Mouse (Mus musculus) limb, embryonic 10.5 days (tissue): ENCODE results near the gene Map3k3. TPM values are rescaled to one million over a fixed set of nuclear protein-coding genes. Genes with fewer than 3 reads are reported as not detected.

ENCODE experiments used
- DNase-seq: peaks from one replicate; pipeline ENCODE4 v3.0.0-alpha.2; 2017; ENCODE audit warnings: low spot score
- H3K27ac ChIP-seq: fragments of 300-500 bp; sonication (generic); 2 replicates; pipeline ENCODE4 v1.5.1; 2016; ENCODE audit warnings: mild to moderate bottlenecking
- H3K27me3 ChIP-seq: fragments of 300-500 bp; sonication (generic); 2 replicates; pipeline ENCODE4 v1.6.1; 2016; ENCODE audit warnings: low read depth, mild to moderate bottlenecking; ENCODE audit not compliant: poor library complexity, severe bottlenecking
- H3K36me3 ChIP-seq: fragments of 300-500 bp; sonication (generic); 2 replicates; pipeline ENCODE4 v1.6.1; 2016; ENCODE audit warnings: mild to moderate bottlenecking, moderate library complexity
- H3K4me1 ChIP-seq: fragments of 300-500 bp; sonication (generic); 2 replicates; pipeline ENCODE4 v1.6.1; 2016
- H3K4me3 ChIP-seq: fragments of 300-500 bp; sonication (generic); 2 replicates; pipeline ENCODE4 v1.5.1; 2016; ENCODE audit warnings: mild to moderate bottlenecking, moderate library complexity
- H3K9me3 ChIP-seq: fragments of 300-500 bp; sonication (generic); replicated peaks from 2 replicates; pipeline ENCODE4 v1.6.1; 2016; ENCODE audit warnings: mild to moderate bottlenecking
- WGBS: fragments of 180-500 bp; shearing (Covaris S2); methylation state at CpG from one replicate; pipeline ENCODE4 v1.1.7; 2016; 5-methylcytosine and 5-hydroxymethylcytosine counted together
- polyA plus RNA-seq: library from polyadenylated mRNA; unstranded; fragments of >200 nt; fragmentation: Nextera tagmentation; extraction: Ambion mirVana; gene quantifications from 2 replicates; pipeline ENCODE4 v1.2.1, GENCODE M21; 2016

Gene Map3k3
- polyA plus RNA-seq, 1 experiment from 2014 or later = 23.3 TPM

DNA sequence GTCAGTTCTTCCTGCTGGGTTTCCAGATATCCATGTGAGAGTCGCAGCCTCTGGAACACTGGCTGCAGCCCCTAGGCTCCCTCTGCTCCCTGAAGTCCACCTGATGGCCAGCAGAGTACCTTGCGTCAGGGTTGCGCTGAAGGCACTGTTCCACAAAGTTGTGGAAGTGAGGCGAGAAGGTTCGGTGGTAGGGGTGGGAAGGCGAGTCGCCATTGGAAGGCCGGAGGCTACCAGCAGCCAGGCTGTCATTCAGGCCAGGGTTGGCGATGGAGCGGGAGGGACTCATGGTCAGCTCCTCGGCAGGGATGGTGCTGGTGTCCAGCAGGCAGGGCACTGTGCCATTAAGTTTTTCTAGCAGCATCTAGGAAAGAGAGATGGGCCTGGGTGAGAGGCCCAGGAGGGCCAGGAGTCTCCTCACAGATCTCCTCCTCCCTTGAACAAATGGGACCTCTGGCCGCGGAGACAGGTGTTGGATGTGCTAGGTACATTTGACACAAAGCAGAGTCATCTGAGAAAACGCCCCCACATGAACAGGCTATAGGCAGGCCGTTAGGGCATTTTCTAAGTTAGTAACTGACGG, 80.3 kb downstream of the Map3k3 start:
- H3K27me3 ChIP-seq = no peaks in the 10 kb centered on the region
- no peak overlapping the region for H3K27ac ChIP-seq
- H3K4me1 ChIP-seq = peaks cover 18% of the 10 kb centered on the region
- H3K4me3 ChIP-seq = no peak overlapping the region
- H3K36me3 ChIP-seq = peaks cover 68% of the 10 kb centered on the region
- no peaks in the 10 kb centered on the region for H3K9me3 ChIP-seq
- DNase-seq = no peak
- 88% methylated on average over 16 of the region's 16 CpGs for WGBS

DNA sequence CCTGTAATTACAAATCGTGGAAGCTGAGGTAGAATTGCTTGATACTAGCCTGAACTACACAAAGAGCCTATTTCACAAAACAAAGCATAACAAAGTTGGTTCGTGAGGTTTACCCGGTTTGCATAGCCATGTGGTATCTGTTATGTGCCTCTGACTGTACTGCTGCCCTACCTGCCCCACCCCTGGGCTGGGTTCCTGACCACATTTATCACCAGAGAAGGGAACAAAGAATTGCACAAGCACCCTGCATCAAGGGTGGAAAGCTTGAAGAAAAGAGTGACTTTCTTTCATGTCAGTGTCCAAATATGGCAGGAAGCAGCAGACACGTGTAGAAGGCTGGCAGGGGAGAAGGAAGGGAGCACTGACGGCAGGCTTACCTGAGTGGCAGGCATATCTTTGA, 83.0 kb downstream of the Map3k3 start:
- Histone ChIP-seq H3K27ac (no peak overlapping the region), H3K9me3 (no peaks in the 10 kb centered on the region), H3K36me3 (peaks cover 86% of the 10 kb centered on the region), H3K4me3 (no peak overlapping the region), H3K4me1 (no peaks in the 10 kb centered on the region), H3K27me3 (no peaks in the 10 kb centered on the region)
- DNase-seq = no peak
- WGBS = 88% methylated on average over 5 of the region's 5 CpGs

DNA sequence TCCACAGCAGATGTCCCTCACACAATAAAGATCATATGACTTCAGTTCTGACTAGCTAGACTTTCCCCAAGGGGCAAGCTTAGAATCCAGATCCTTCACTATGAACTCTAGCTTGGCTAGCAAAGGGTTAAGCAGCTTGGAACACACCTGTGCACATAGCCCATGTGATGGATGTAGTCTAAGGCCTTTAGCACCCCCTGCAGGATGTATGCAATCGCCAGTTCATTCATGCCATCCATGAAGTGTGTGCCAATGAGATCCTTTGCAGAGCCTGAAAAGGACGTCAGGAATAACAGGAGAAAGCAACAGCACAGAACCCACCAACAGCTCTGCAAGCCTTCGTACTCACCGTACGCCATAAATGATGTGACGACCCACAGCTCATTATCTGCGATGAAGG, 86.4 kb downstream of the Map3k3 start:
- H3K4me3 ChIP-seq = no peak overlapping the region
- WGBS = 82% methylated on average over 7 of the region's 7 CpGs
- H3K36me3 ChIP-seq = peaks cover 65% of the 10 kb centered on the region
- no peaks in the 10 kb centered on the region for H3K9me3 ChIP-seq
- DNase-seq = no peak
- 0 out of 2 replicates have a peak, but pooled peaks cover 6% of the 10 kb centered on the region for H3K4me1 ChIP-seq
- H3K27me3 ChIP-seq = no peaks in the 10 kb centered on the region
- no peak overlapping the region for H3K27ac ChIP-seq

DNA sequence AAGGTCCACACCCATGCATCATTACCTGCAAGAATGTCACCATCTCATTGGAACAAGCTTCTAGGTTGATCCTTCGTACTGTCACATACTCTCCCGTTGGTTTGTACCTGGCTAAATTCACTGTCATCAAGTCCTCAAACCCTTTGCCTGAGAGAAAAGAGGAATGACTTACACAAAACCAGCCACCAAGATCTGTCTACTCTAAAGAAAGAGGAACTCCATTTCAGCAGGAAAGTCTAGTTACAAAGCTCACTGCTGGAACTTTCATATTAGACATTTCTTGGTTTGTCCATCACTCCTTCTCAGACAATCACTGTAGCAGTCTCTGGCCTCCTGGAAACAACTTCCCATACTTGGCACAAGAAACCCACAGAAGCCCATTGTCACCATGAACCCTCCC, 88.8 kb downstream of the Map3k3 start:
- Histone ChIP-seq H3K9me3 (no peaks in the 10 kb centered on the region), H3K4me1 (0 out of 2 replicates have a peak, but pooled peaks cover 6% of the 10 kb centered on the region), H3K27ac (no peak overlapping the region), H3K4me3 (no peak overlapping the region), H3K36me3 (peaks cover 42% of the 10 kb centered on the region), H3K27me3 (no peaks in the 10 kb centered on the region)
- WGBS = 84% methylated on average over 2 of the region's 2 CpGs
- DNase-seq = no peak

DNA sequence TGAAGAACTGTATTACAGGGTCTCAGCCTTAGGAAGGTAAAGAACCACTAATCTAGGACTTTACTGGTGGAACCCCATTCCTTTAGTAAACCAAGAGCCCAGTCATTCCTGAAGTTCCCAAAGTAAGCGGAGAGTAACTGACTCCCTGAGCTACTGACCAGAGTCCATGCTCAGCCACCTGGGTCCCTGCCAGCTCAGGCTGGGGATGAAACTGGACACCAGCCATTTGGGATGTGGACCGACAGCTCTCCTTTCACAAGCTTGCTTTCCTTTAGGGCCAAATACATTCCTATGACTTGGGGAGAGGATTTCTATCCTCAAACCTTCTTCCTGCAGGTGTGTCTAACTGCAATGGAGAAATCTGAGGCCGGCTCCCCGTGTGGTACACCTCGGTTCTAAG, 90.0 kb downstream of the Map3k3 start:
- no peaks in the 10 kb centered on the region for H3K27me3 ChIP-seq
- H3K4me3 ChIP-seq = no peak overlapping the region
- no peak overlapping the region for H3K27ac ChIP-seq
- H3K4me1 ChIP-seq = peaks cover 10% of the 10 kb centered on the region; the same call in 1 of the 2 replicates
- peaks cover 36% of the 10 kb centered on the region for H3K36me3 ChIP-seq
- WGBS = 82% methylated on average over 5 of the region's 5 CpGs
- no peak for DNase-seq
- no peaks in the 10 kb centered on the region for H3K9me3 ChIP-seq

DNA sequence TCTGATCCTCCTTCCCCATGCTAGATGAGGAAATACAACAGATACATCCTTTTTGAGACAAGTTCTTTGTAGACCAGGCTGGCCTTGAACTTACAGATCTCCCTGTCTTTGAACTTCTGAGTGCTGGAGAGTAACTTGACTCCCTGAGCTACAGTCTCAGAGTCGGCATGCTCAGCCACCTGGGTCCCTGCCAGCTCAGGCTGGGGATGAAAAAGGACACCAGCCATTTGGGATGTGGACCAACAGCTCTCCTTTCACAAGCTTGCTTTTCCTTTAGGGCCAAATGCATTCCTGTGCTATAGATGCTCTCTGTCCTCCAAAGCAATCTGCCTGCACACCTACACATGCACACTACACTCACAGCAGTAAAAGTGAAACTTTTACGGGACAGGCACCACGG, 90.7 kb downstream of the Map3k3 start:
- Histone ChIP-seq H3K4me3 (no peak overlapping the region), H3K27ac (no peak overlapping the region), H3K27me3 (no peaks in the 10 kb centered on the region), H3K4me1 (peaks cover 10% of the 10 kb centered on the region; the same call in 1 of the 2 replicates), H3K9me3 (no peaks in the 10 kb centered on the region), H3K36me3 (peaks cover 31% of the 10 kb centered on the region)
- no peak for DNase-seq
- 64% methylated on average over 3 of the region's 3 CpGs for WGBS

DNA sequence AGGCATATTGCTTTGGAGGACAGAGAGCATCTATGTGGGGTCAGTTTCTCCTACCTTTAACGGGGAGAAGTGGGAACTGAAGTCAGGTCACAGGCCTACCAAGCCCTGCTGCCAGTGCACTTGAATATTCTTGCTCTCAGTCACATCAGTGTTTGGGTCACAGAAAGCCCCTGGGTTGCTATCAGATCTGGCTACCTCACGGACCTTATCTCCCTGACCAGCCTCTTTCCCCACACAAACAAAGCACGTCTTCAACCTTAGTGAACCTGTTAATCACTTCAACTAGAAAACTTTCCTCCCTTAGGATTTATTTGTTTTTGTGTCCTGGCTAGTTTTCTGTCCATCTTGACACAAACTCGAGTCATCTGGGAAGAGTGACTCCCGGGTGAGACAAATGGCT, 92.0 kb downstream of the Map3k3 start:
- DNase-seq = no peak
- no peaks in the 10 kb centered on the region for H3K27me3 ChIP-seq
- H3K27ac ChIP-seq = no peak overlapping the region
- H3K4me1 ChIP-seq = peaks cover 10% of the 10 kb centered on the region; the same call in 1 of the 2 replicates
- H3K9me3 ChIP-seq = no peaks in the 10 kb centered on the region
- peaks cover 27% of the 10 kb centered on the region for H3K36me3 ChIP-seq
- WGBS = 87% methylated on average over 5 of the region's 5 CpGs
- H3K4me3 ChIP-seq = no peak overlapping the region

DNA sequence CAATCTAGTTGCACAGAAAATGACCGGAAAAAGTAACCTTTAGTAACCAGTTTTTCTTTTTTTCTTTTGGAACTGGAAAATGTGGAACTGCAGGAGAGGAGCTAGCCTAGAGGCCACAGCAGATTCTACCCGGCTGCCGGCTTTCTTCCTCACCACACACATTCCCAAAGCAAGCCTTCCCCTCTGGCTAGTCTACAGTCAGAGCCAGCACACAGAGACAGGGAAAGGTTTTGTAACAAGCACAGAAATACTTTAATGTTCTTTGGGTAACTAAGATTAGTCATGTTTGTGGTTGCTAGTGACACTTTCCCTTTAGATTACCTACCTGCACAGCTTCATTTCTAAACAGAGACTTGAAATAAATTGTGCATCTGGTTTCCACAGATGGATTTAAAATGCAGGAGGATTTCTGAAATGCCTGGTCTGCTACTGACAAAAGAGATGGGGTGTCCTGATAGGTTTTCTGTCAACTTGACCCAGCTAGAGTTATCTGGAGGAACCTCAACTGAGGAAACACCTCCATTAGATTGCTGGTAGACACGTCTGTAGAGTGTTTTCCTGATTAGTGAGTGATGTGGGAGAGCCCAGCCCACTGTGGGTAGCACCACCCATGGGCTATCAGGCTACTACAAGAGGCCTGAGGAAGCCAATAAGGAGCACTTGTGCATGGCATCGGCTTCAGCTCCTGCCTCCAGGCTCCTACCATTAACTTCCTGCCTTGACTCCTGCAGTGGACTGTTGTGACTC, 93.8 kb downstream of the Map3k3 start:
- peaks cover 25% of the 10 kb centered on the region for H3K36me3 ChIP-seq
- no peak overlapping the region for H3K27ac ChIP-seq
- 81% methylated on average over 5 of the region's 5 CpGs for WGBS
- peaks cover 10% of the 10 kb centered on the region; the same call in 1 of the 2 replicates for H3K4me1 ChIP-seq
- no peak for DNase-seq
- H3K27me3 ChIP-seq = no peaks in the 10 kb centered on the region
- H3K9me3 ChIP-seq = no peaks in the 10 kb centered on the region
- no peak overlapping the region for H3K4me3 ChIP-seq

DNA sequence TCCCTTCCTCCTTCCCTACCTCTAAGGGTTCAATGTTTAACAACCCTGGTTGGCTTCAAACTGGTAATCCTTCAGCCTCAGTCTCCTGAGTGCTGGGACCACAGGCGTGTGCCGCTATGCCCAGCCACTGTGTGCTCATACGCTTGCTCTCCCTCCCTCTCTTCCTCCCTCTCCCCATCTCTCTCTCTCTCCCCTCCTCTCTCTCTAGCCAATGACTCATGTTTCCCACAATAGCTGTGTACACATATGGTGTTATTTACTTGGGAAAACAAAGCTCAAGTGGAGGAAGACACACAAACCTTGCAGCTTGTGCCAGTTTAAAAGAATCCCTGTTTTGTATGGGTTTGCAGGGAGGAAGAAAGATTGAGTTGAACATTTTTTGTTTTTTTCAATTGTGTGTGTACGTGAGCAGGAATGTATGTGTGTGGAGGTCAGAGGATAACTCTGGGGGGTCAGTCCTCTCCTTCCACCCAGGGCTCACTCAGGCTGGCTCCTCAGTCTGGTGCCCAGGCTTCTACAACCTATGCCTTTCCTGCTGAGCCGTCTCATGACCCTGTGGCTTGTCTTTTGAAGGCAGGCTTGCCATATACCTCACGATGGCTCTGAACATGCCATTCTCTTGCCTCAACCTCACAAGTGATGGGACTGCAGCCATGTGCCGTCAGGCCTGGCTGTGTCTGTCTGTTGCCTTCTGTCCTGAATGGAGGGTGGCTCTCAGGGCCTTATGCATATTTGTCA, 95.5 kb downstream of the Map3k3 start:
- no peak overlapping the region for H3K4me3 ChIP-seq
- no peaks in the 10 kb centered on the region for H3K27me3 ChIP-seq
- H3K36me3 ChIP-seq = peaks cover 28% of the 10 kb centered on the region
- H3K9me3 ChIP-seq = no peaks in the 10 kb centered on the region
- 84% methylated on average over 7 of the region's 7 CpGs for WGBS
- peaks cover 8% of the 10 kb centered on the region; the same call in 1 of the 2 replicates for H3K4me1 ChIP-seq
- no peak overlapping the region for H3K27ac ChIP-seq
- no peak for DNase-seq

DNA sequence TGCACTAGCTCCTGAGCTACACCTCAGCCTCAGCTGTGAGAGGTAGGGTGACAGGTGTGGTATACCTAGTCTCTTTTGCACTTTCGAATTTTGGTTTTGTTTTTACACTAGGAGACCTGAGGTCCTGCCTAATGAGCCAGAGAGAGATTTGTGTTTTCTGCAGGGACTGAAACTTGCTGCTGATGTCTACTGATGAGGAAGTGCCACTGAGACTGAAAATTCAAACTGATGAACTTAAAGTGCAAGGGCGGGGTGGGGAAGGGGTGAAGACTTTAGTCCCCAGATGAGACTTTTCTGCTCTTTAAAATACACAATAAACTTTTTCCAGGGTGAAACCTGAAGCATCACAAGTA, 96.0 kb downstream of the Map3k3 start:
- H3K36me3 ChIP-seq = peaks cover 28% of the 10 kb centered on the region
- no peaks in the 10 kb centered on the region for H3K27me3 ChIP-seq
- no peak overlapping the region for H3K27ac ChIP-seq
- no peak overlapping the region for H3K4me3 ChIP-seq
- no peaks in the 10 kb centered on the region for H3K9me3 ChIP-seq
- WGBS = 92% methylated on average over 2 of the region's 2 CpGs
- H3K4me1 ChIP-seq = peaks cover 4% of the 10 kb centered on the region; the same call in 1 of the 2 replicates
- DNase-seq = no peak

DNA sequence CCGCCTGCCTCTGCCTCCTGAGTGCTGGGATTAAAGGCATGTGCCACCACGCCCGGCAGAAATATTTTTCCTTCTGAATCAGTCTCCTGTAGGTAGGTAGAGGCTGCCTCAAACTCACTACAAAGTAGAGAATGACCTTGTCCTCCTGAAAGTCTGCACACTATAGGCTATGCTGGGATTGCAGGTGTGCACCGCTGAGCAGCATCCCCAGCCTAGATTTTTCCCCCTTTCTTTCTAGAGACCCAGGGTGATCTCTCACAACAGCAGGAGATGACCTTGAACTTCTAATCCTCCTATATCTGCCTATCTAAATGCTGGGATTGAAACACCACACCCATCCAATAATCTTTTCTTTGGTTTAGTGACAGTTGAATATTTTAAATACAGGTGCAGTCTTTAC, 102.9 kb downstream of the Map3k3 start:
- Histone ChIP-seq H3K4me1 (peaks cover 2% of the 10 kb centered on the region), H3K27ac (no peak overlapping the region), H3K27me3 (no peaks in the 10 kb centered on the region), H3K36me3 (peaks cover 20% of the 10 kb centered on the region), H3K9me3 (no peaks in the 10 kb centered on the region), H3K4me3 (no peak overlapping the region)
- DNase-seq = no peak
- WGBS = 85% methylated on average over 4 of the region's 4 CpGs

DNA sequence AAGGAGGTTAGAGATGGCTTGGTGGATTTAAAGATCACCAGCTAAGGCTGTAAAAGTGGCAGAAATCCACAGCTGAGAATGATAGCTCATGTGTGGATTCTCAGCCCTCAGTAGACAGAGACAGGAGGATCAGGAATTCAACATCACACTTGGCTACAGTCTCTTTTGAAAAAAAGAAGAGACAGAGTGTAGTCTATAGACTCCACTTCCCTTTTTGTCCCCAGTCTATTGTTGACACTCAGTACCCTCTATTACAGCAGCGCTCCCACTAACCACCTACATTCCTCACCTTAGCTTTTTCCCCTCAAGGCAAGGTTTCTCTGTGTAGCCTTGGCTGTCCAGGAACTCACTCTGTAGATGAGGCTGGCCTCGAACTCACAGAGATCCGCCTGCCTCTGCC, 107.3 kb downstream of the Map3k3 start:
- H3K4me1 ChIP-seq = peaks cover 13% of the 10 kb centered on the region
- no peak overlapping the region for H3K4me3 ChIP-seq
- H3K9me3 ChIP-seq = no peaks in the 10 kb centered on the region
- no peaks in the 10 kb centered on the region for H3K27me3 ChIP-seq
- peaks cover 6% of the 10 kb centered on the region for H3K36me3 ChIP-seq
- H3K27ac ChIP-seq = no peak overlapping the region
- no peak for DNase-seq
- 93% methylated on average over 3 of the region's 3 CpGs for WGBS

DNA sequence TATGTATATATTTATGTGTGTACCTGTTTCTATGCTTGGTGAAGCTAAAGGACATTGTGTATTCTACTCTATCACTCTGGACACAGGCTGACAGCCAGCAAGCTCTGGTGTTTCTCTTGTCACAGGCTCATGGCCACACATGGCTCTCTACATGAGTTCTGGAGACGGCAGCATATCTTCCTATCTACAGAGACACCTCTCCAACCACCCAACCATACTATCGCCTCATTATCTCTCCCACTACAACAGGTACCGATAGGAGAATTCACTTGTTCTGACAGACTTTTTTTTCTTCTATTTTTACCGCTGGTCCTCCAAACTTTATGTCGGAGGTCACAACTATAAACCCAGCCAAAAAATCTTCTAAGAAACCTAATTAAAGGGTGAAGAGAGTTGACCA, 107.8 kb downstream of the Map3k3 start:
- Histone ChIP-seq H3K27ac (no peak overlapping the region), H3K4me3 (peak overlapping the region; percentile 85), H3K27me3 (no peaks in the 10 kb centered on the region), H3K4me1 (peaks cover 13% of the 10 kb centered on the region), H3K36me3 (peaks cover 11% of the 10 kb centered on the region), H3K9me3 (no peaks in the 10 kb centered on the region)
- WGBS = 88% methylated on average over 5 of the region's 5 CpGs
- no peak for DNase-seq
